7 mouse cellular contexts compared by ENCODE assay signal in the genomic region with DNA sequence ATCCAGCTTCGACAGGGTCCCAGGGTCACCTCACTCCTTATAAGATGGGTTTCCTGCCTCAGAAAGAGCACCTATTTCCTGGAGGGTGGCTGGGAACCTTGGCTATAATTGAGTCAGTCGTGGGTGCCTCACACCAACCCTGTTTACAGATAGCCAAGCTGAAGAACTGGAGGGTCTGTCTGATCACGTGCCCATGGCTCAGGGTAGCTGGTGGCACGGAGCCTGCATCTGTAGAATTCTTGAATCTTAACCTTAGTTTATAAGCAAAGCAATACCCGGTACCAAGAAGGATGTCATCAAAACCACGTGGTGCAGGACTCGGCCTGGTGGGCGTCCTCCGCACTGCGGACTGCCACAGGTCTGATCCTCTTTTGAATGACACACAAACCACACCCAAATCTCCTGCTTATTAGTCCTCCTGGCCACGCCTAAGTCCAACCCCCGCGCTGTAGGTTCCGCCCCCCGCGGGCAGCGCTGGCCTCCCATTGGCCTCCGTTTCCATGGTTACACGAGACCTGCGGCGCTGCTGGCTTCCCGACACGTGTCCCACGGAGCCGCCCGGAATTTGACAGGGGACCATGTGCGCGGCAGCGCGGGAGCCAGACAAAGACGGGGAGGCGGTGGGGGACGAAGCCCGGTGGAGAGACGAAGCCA. TPM values are rescaled to one million over a fixed set of nuclear protein-coding genes. Genes with fewer than 3 reads are reported as not detected.
DNase-seq lines count a peak whose midpoint lies in the region; ATAC-seq and TF ChIP-seq lines count a peak whose summit lies in the region.

No protein-coding gene starts in this region.

- ATAC-seq in heart, embryonic 11.5 days (replicated peaks; ENCODE audit: insufficient number of reproducible peaks, low FRiP score, low TSS enrichment): peak; percentile 78
- peak; percentile 89 for ATAC-seq in kidney, embryonic 14.5 days (ENCODE audit: low FRiP score, low TSS enrichment)
- ATAC-seq in limb, embryonic 14.5 days (ENCODE audit: low FRiP score, low read depth): peak; percentile 93
- ATAC-seq in midbrain, embryonic 16.5 days: peak; percentile 93

- H3K9me3 ChIP-seq in erythroblast, embryonic 14.5 days (ENCODE audit: control insufficient read depth, low read length): peaks cover 3% of the 10 kb centered on the region; the same call in 1 of the 2 replicates
- H3K9me3 ChIP-seq in heart, embryonic 11.5 days (replicated peaks; ENCODE audit: control insufficient read depth, low read length): no peaks in the 10 kb centered on the region; the same call in 1 of the 2 replicates
- H3K9me3 ChIP-seq in kidney, embryonic 14.5 days (ENCODE audit: control insufficient read depth, low read length): no peaks in the 10 kb centered on the region; the same call in 1 of the 2 replicates
- no peaks in the 10 kb centered on the region for H3K9me3 ChIP-seq in limb, embryonic 14.5 days (ENCODE audit: control insufficient read depth, low read length)
- H3K9me3 ChIP-seq in midbrain, embryonic 16.5 days (replicated peaks; ENCODE audit: control insufficient read depth, low read length, poor library complexity, severe bottlenecking): no peaks in the 10 kb centered on the region

- H3K4me1 ChIP-seq in erythroblast, embryonic 14.5 days (ENCODE audit: control insufficient read depth): peaks cover 11% of the 10 kb centered on the region
- H3K4me1 ChIP-seq in heart, embryonic 11.5 days (ENCODE audit: control insufficient read depth, insufficient read depth, low read length): peaks cover 21% of the 10 kb centered on the region
- H3K4me1 ChIP-seq in kidney, embryonic 14.5 days (ENCODE audit: control insufficient read depth, insufficient read depth, low read length): peaks cover 21% of the 10 kb centered on the region
- peaks cover 18% of the 10 kb centered on the region for H3K4me1 ChIP-seq in limb, embryonic 14.5 days (ENCODE audit: control insufficient read depth, insufficient read depth, low read length)
- peaks cover 29% of the 10 kb centered on the region for H3K4me1 ChIP-seq in midbrain, embryonic 16.5 days (ENCODE audit: control insufficient read depth, insufficient read depth, low read length)

- peak overlapping the region; percentile 16 for H3K4me3 ChIP-seq in erythroblast, embryonic 14.5 days (replicated peaks)
- peak overlapping the region; percentile 23; the same call in 1 of the 2 replicates for H3K4me3 ChIP-seq in heart, embryonic 11.5 days (ENCODE audit: low read depth, low read length)
- H3K4me3 ChIP-seq in kidney, embryonic 14.5 days (ENCODE audit: low read length): peak overlapping the region; percentile 31
- H3K4me3 ChIP-seq in limb, embryonic 14.5 days (replicated peaks; ENCODE audit: low read length): peak overlapping the region; percentile 29
- H3K4me3 ChIP-seq in midbrain, embryonic 16.5 days (ENCODE audit: low read depth, low read length): peak overlapping the region; percentile 9

- peak overlapping the region; percentile 55 for H3K4me2 ChIP-seq in heart, embryonic 11.5 days
- H3K4me2 ChIP-seq in kidney, embryonic 14.5 days (replicated peaks; ENCODE audit: low read depth, low read length): peak overlapping the region; percentile 52
- H3K4me2 ChIP-seq in limb, embryonic 14.5 days (replicated peaks; ENCODE audit: low read depth, low read length, severe bottlenecking): peak overlapping the region; percentile 56
- peak overlapping the region; percentile 55 for H3K4me2 ChIP-seq in midbrain, embryonic 16.5 days (ENCODE audit: low read length)

- H3K27ac ChIP-seq in heart, embryonic 11.5 days (ENCODE audit: low read depth, low read length): no peak overlapping the region
- no peak overlapping the region for H3K27ac ChIP-seq in kidney, embryonic 14.5 days (ENCODE audit: low read depth, low read length)
- no peak overlapping the region for H3K27ac ChIP-seq in limb, embryonic 14.5 days (replicated peaks; ENCODE audit: low read depth, low read length)
- H3K27ac ChIP-seq in midbrain, embryonic 16.5 days (ENCODE audit: low read length): peak overlapping the region; percentile 90

- no peak overlapping the region for H3K9ac ChIP-seq in heart, embryonic 11.5 days (ENCODE audit: low read depth, low read length)
- H3K9ac ChIP-seq in kidney, embryonic 14.5 days (ENCODE audit: low read depth, low read length): peak overlapping the region; percentile 25; the same call in 1 of the 2 replicates
- no peak overlapping the region for H3K9ac ChIP-seq in limb, embryonic 14.5 days (ENCODE audit: low read depth, low read length, severe bottlenecking)
- H3K9ac ChIP-seq in midbrain, embryonic 16.5 days (ENCODE audit: low read depth, low read length): peak overlapping the region; percentile 27

- no peaks in the 10 kb centered on the region for H3K36me3 ChIP-seq in erythroblast, embryonic 14.5 days (ENCODE audit: control insufficient read depth)
- H3K36me3 ChIP-seq in heart, embryonic 11.5 days (ENCODE audit: control insufficient read depth, insufficient read depth, low read length): no peaks in the 10 kb centered on the region
- no peaks in the 10 kb centered on the region for H3K36me3 ChIP-seq in kidney, embryonic 14.5 days (ENCODE audit: control insufficient read depth, insufficient read depth, low read length)
- H3K36me3 ChIP-seq in limb, embryonic 14.5 days (ENCODE audit: control insufficient read depth, insufficient read depth, low read length): no peaks in the 10 kb centered on the region
- no peaks in the 10 kb centered on the region for H3K36me3 ChIP-seq in midbrain, embryonic 16.5 days (ENCODE audit: control insufficient read depth, insufficient read depth, low read length)

- peaks cover 12% of the 10 kb centered on the region for H3K27me3 ChIP-seq in erythroblast, embryonic 14.5 days (ENCODE audit: control insufficient read depth)
- H3K27me3 ChIP-seq in heart, embryonic 11.5 days (ENCODE audit: control insufficient read depth, insufficient read depth, low read length): no peaks in the 10 kb centered on the region
- no peaks in the 10 kb centered on the region for H3K27me3 ChIP-seq in kidney, embryonic 14.5 days (ENCODE audit: control insufficient read depth, insufficient read depth, low read length)
- H3K27me3 ChIP-seq in limb, embryonic 14.5 days (ENCODE audit: control insufficient read depth, insufficient read depth, low read length): no peaks in the 10 kb centered on the region
- no peaks in the 10 kb centered on the region for H3K27me3 ChIP-seq in midbrain, embryonic 16.5 days (ENCODE audit: control insufficient read depth, insufficient read depth, low read depth, low read length)

- DNase-seq in brain, embryonic 18.5 days (ENCODE audit: low read depth, low spot score): peak; percentile 92
- DNase-seq in limb, embryonic 14.5 days (ENCODE audit: low spot score): peak; percentile 94
- peak; percentile 66 for DNase-seq in spleen, adult 18-20 months

- 3% methylated on average over 35 of the region's 35 CpGs for WGBS in heart, embryonic 11.5 days (ENCODE audit: insufficient replicate concordance)
- 2% methylated on average over 35 of the region's 35 CpGs for WGBS in kidney, embryonic 14.5 days
- WGBS in limb, embryonic 14.5 days: 3% methylated on average over 35 of the region's 35 CpGs
- WGBS in midbrain, embryonic 16.5 days: 2% methylated on average over 35 of the region's 35 CpGs

- no peak for TF ChIP-seq POLR2A in limb, embryonic 14.5 days (IDR thresholded peaks at IDR 0.05; ENCODE audit: borderline replicate concordance, extremely low read depth, insufficient read depth, insufficient read length)

RNA-seq across cellular contexts. Expression of a gene that starts 49.9 kb away (rescaled TPM):
- polyA plus RNA-seq in erythroblast, embryonic 14.5 days (2012): not detected in 2 replicates
- 1.7 and 2.4 TPM in 2 replicates for polyA plus RNA-seq in heart, embryonic 11.5 days (2014; fragmentation: Nextera tagmentation; extraction: Ambion mirVana)
- polyA plus RNA-seq in kidney, embryonic 14.5 days (2014; fragmentation: Nextera tagmentation; extraction: Ambion mirVana): 0.91 and 1.7 TPM in 2 replicates
- polyA plus RNA-seq in limb, embryonic 14.5 days (2012; rRNA removed): 1.2 and 1.3 TPM in 2 replicates
- 2.2 and 3.1 TPM in 2 replicates for polyA plus RNA-seq in limb, embryonic 14.5 days (2014; fragmentation: Nextera tagmentation; extraction: Ambion mirVana)
- 0.62 TPM in 2 replicates for polyA plus RNA-seq in midbrain, embryonic 16.5 days (2015; fragmentation: Nextera tagmentation; extraction: Ambion mirVana)

Comparison
In these comparisons a context has a peak if more than half of its experiments do, and no peak if none do; other contexts are left out.
1. H3K9ac ChIP-seq: peak in kidney, embryonic 14.5 days (single experiment) and midbrain, embryonic 16.5 days (single experiment); none in heart, embryonic 11.5 days (single experiment) and limb, embryonic 14.5 days (single experiment).
2. Peak in every context shown above with its lines, with median percentiles within 50 percentile points of each other: DNase-seq, H3K4me3 ChIP-seq, ATAC-seq and H3K4me2 ChIP-seq.